Mouse (Mus musculus) left cerebral cortex, adult 9 months (tissue): ENCODE measurements around the gene Strc.

Experiments used
- DNase-seq, 2 experiments: peaks; one replicate each; pipeline ENCODE4 v3.0.0; 2022; ENCODE audit warnings: low spot score in 2 of 2

Gene Strc

DNA sequence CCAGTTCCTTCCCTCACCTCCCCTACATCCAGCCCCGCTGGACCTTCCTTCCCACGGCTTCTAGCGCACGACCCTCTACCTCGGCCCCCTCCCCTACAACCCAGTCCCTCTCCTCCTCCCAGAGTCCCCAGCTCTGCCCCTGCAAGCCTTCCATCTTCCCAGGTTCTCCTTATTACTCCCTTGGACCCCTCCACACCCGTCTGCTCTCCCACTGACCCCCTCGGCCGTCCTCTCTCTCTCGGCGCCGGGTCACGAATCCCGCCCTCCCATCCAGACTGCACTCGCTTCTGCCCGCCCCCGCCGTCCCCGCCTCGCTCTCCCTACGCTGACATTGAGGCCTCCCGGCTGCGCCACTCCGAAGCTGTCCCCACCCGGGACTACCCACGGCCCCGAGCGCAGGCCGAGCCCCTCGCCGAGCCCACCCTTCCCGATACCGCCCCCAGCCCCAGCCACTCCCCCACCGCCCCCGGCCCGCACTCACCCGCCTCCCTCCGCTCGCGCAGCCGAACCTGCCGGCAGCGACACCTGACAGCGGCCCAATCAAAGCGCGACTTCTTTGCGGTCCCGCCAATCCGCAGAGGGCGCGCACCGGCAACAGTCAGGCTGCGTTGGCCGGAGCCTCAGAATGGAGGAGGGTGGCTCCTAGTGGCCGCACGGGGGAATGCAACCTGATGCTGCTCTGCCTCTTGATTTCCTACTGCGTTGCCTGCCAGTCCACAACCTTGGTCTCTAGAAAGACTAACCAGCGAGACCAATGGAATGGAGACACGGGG, 32.0 kb downstream of the Strc start, which contains the start of gene Ppip5k1:
Gene Ppip5k1 (minus strand): TSS at position 577 of the 773 bp plus-strand sequence.
- peak; percentile 94 to 99 for DNase-seq

DNA sequence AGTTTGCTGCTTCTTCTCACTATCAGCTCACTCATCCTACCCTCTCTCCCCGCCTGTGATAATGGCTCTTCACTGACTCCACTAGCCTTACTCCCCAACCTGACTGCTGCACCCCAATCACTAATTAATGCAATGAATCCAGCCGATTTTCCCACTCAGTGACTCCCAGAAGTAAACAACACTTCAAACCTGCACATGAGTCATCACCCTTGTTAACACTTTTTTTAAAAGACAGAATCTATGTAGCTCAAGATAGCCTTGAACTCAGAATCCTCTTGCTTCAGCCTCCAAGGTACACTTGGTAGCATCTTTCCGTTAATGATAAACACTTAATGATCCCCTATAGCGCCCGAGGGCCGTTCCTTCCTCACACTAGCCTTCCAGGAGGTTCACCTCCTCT, 32.6 kb downstream of the Strc start:
- DNase-seq, result peak in 1 of 2 experiments; percentile 12

DNA sequence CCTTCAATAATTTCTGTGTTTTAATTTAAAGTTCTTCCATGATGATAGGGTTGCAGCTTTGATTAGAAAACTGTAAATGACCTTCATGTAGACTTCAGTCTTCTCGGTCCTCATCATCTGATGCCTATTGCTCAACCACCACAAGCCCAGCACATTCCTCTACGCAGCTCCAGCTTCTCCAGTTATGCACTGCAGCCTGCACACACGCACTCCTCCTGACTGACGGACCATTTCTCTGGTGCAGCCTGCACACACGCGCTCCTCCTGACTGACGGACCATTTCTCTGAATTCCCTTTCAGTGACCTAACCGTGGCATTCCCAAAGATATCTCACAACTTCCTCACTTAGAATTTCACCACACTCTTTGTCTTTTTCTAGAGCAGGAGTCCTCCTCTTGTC, 33.8 kb downstream of the Strc start:
- no peak for DNase-seq

DNA sequence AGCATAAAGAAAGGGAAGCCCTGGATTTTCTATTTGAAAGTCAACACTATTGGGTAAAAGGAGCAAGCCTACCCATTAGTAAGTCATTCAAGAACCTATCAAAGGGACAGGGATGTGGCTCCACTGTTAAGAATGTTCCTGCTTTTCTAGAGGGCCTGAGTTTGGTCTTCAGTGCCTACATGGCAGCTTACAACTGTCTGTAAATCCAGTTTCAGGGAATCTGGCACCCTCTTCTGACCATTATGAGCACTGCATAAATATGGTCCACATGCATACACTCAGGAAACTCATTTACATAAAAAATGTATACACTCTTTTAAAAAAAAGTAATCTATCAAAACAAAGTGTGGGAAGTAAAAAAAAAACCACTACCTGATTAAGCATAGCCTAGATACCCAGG, 47.9 kb downstream of the Strc start:
- DNase-seq, result no peak

DNA sequence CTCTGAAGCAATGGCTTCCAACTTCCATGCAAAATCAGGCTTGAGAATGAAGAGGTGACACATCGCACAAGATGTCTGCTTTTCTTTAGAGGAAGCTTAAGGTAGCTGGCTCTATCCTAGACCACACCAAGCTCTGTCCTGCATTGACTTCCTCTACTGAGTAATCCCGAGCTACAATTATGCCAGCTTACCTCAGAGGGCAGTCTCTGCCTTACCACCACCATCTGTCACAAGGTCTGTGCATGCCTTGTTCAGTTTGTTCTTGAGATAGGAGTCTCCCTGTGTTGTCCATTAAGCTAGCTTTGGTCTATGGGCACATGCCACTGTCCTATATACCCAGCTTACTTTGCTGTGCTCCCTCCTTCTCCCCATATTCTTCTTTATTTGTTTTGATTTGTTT, 57.5 kb downstream of the Strc start:
- DNase-seq, result no peak

DNA sequence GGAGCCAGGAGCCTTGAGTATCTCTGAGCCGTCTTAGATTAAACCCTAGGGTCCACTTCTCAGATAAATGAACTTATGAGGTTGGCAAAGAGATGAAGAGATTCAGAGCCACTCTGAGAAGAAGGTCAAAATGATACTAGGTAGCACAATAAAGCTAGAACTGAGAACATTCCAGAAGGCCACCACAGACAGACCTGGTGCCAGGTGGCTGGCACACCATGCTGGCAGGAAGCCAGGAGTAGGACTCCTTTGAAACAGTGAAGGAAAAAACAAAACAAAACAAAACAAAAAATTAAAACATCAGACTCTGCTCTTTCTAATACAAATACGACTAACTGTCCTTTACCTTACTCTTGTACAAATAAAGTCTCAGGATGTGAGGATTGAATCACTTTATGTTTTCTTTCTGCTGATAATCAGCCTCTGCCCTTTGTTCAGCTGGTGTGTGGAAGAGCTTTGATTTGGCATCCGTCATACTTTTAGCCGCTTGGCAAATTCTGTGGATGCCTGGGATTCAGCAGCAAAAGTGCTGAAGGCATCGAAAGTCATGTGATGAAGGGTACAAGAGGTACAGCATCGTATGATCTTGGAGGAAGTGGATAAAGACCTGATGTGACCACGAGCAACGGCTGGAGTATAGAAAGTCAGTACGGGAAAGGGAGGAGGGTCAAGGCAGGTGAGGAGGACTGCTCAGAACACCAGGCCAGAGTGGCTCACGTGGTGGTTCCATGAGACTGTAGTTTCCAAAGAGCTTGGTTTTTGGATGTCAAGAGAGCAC, 63.1 kb downstream of the Strc start:
- no peak for DNase-seq

DNA sequence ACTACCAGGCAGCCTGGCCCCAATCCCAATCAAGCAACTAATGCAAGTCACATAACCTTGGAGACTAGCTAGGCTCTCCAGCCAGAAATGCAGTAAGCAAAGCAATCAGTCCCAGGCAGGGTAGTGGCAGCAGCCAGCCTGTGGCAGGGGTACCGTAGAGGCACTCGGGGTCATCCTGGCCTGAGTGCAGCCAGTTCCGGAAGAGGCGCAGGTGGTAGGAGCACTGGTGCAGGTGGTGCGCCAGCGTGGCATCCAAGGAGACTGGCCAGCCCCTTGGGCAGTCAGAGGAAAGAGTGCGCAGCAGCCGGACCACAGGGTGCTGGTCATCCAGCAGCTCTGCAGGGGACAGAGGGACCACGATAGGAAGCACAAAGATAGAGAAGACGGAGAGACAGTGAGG, 63.9 kb downstream of the Strc start:
- no peak for DNase-seq

DNA sequence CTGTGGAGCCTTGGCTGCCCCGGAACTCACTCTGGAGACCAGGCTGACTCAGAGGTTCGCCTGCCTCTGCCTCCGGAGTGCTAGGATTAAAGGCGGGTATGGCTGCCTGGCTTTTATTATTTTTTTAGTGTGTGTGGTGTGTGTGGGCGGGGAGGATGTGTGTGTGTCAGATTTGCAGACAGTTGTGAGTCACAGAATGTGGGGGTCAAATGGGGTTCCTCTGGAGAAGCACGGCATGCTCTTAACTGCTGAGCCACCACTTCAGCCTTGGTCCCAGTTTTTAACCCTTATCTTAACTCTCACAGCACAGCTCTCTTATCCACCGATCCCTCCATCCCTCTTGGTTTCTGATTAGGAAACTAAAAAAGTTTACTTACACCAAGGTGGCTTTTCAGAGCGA, 70.7 kb downstream of the Strc start:
- no peak for DNase-seq
